Mouse (Mus musculus): ENCODE data around the gene Fam241b. TPM values are rescaled to one million over a fixed set of nuclear protein-coding genes. Genes with fewer than 3 reads are reported as not detected.

Fam241b gene
- total RNA-seq, 2 experiments from 2014 or later: not detected

DNA sequence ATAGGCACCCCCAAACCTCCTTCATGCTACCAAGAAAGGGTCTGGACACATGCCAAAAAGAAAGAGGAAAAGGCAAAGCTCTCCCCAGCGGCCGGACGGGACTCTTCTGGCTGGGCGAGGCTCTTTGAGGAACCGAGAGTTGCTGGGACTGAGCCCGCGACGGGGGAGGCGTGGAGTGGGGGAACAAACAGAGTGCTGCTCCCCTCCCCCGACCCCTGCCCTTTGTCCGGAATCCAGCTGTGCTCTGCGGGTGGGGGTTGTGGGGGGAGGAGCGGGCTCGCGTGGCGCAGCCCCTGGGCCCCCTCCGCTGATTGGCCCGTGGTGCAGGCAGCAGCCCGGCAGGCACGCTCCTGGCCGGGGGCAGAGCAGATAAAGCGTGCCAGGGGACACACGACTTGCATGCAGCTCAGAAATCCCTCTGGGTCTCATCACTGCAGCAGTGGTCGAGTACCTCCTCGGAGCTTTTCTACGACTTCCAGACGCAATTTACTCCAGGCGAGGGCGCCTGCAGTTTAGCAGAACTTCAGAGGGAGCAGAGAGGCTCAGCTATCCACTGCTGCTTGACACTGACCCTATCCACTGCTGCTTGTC lies 10.9 kb downstream of the Fam241b start, which contains the start of gene Neurog3:
Neurog3 (plus strand) TSS at position 400 of the 591 bp plus-strand sequence.
- peak; percentile 55 for ATAC-seq (replicated peaks; ENCODE audit: poor library complexity)

DNA sequence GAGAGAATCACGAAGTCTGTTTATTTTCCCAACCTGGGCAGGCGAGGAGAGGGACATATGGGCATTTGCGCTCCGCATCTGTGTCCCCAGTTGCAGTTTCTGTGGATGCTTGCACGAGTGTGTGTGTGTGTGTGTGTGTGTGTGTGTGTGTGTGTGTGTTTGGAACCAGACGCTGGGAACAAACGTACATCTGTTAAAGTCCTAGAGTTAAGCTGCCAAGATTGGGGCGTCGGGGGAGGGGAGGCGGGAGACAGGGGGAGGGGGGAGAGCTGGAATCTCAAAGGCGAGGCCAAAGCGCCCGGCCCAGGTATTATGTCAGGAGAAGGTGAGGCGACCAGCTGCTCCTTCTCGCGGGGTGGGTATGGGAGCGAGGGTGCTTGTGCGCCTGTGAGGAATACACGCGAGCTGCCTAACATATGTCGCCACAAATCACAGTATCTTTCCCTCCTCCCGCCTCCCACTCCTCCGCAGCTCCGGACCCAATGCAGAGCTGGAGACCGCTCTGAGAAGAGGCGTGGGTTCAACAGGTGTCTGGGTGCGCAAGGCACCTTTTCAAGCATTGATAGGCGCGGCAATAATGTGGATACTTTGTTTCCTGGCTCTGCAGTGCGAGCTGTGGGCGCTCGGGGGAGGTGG lies 15.3 kb downstream of the Fam241b start:
- no peak for ATAC-seq (replicated peaks; ENCODE audit: poor library complexity)

DNA sequence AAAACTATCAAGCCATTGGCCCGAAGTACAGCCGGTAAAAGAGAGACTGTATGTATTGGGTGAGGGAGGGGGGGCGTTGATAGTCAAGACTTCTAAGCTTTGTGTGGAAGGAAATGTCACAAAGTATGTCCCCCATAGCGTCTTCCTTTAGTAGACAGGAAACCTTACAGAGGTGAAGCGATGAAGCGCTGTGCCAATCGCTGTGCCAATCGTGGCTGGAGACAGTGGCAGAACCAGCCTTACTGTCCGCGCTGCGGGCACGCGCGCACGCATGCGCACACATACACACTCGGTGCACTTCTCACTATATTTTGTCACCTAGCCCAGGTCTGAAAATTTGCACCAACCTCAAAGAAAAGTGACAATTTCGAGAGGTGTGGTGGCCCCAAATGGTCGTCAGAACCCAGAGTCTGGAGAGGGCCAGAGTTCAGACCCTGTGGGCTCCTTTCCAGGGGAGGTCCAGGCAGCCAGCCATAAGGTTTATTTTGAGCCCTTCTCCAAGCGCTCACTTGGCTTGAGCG lies 15.9 kb downstream of the Fam241b start:
- no peak for ATAC-seq (replicated peaks; ENCODE audit: poor library complexity)

DNA sequence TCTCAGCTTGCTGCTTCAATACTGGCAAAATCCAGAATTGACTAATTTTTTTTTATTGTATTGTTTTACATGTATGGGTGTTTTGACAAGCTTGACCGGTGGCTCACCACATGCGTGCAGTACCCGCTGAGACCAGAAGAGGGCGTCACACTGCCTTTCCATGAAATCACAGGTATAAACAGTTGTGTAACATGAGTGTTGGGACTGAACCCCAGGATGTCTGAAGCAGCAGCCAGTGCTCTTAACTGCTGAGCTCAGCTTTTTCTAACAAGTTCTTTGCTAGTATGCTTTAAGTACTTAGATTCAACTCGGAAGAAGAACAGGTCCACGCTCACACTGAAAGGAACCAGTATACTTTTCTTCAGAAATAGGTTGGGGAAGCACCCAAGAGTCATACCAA lies 16.6 kb downstream of the Fam241b start:
- ATAC-seq (replicated peaks; ENCODE audit: poor library complexity): no peak

DNA sequence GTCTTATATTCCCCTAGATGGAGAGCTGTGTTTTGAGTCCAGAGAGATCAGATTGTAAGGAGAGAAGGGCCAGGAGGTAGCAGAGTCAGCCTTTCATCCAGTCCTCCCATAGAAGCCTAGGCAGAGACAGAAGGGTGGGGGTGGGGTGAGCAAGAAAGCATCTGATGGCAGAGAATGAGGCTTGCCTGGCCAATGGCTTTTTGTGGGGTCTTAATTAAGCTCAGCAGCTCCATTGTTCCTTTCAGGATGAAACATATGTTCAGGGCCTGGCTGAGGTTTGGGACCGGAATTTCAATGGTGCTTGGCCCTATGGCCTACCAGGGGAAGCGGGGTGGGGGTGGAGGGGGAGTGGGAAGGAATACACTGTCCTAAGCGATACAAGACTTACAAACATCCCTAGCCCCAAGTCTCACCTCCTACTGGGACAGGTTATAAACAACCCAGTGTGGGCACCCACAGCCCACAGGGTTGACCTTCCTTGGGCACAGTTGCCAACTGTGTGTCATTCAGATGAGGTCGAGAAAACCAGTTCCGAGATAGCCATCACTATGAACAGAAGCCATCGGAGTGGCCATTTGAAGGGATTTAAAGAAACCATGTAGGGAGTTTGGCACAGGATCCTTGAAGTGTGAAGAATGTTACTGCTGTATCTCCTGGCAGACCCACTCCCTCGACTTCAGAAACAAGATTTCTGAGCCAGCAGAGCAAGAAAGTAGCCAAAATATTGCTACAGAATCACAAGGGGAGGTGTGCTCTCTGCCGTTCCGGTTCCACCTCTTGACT lies 29.7 kb downstream of the Fam241b start:
- no peak for ATAC-seq (replicated peaks; ENCODE audit: poor library complexity)

DNA sequence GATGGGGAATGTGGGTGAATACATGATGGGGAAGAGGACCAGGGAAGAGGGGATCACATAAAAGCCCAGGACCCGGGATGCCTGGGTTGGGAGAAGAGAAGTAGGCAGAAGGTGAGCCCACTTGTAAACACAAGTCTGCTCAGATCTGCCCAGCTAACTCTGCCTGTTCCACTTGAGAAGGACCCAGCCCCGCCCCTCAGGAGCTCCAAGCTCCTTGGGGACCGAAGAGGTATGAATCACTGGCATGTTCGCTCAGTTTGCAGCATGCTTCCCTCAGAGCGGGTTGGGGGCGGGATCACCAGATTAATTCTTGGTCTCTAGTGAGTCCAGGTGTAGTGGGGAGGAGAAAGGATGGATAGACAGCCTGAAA lies 32.5 kb downstream of the Fam241b start:
- no peak for ATAC-seq (replicated peaks; ENCODE audit: poor library complexity)

DNA sequence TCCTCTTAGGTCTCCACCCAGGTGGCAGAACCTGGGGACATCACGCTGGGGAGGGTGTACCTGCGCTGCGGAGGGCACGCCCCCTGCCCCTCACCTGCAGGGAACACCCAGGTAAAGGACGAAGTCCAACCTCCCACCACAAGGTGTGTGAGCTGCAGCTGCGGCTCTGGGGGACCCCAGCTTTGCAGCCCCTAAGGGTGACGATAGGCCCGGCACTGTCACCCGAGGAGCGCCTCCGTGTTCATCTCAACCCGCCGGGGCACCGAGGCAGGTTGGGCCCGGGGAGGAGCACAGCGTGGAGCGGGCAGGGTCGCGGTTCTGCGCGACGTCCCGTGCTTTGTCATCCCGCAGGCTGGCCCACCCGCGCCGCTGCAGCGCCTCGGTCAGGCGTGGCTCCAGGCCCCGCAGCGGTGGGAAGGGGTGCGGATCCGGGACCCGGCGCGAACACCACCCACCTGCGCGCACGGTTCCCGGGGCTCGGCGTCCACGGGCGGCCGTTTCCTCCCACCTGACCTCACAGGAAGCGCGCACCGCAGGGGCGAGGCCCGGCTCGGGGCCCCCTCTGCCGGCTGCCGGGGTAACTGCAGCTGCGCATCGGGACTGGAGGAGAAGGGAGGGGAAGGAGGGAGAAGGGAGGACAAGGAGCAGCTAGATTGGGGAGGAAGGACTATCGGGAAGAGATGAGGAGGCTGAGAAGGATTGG lies 33.1 kb downstream of the Fam241b start:
- ATAC-seq (replicated peaks; ENCODE audit: poor library complexity): peak; percentile 95

DNA sequence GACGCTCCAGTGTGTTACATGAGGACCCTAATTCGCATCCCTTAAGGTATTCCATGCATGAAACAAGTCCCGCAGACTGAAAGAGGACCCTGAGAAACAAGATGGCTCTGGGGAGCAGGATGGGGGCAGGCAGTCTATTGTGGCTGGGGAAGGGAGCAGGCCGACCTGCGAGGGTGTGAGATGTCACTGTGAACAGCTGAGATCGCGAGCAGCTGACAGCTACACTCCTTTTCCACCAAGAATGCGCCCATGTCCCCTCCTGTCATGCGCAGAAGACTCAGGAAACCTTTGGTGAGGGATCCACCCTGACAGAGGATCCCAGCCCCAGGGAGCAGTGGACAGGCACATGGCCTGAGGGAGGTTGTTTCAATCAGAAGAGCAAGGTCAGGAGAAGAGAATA lies 36.7 kb downstream of the Fam241b start:
- ATAC-seq (replicated peaks; ENCODE audit: poor library complexity): no peak

DNA sequence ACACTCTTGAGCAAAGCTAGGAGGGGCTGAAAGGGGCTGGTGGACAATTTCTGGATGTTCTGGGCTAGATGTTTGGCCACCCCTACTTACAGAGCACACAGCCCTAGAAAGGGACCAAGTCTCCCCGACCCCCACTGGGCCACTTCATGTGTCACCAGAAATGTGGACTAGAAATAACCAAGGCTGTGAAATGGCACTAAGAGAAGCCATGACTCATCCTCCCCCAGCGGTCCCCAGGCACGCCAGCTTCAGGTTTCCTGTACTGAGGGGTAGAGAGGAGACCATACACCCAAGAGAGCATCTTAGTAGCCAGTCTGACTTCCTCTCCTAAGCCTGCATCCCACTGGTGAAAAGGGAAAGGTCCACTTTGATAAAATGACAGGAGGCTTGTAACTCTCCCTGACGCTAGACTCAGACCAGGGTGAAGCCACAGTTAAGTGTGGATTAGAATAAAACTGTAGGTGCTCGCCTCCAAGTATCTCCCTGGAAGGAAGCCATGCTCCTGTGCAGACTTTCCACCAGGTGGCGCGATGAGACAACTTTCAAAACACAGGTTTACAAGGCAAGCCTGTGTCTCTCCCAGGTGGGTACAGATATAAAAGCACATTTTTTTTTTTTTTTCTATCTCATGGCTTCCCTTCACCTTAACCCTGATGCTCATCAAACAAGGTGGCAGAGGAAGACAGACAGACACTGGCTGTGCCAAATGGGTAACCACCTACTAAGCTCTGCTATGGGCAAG lies 38.7 kb downstream of the Fam241b start:
- ATAC-seq (replicated peaks; ENCODE audit: poor library complexity): peak; percentile 51; the same call in 1 of the 2 replicates

DNA sequence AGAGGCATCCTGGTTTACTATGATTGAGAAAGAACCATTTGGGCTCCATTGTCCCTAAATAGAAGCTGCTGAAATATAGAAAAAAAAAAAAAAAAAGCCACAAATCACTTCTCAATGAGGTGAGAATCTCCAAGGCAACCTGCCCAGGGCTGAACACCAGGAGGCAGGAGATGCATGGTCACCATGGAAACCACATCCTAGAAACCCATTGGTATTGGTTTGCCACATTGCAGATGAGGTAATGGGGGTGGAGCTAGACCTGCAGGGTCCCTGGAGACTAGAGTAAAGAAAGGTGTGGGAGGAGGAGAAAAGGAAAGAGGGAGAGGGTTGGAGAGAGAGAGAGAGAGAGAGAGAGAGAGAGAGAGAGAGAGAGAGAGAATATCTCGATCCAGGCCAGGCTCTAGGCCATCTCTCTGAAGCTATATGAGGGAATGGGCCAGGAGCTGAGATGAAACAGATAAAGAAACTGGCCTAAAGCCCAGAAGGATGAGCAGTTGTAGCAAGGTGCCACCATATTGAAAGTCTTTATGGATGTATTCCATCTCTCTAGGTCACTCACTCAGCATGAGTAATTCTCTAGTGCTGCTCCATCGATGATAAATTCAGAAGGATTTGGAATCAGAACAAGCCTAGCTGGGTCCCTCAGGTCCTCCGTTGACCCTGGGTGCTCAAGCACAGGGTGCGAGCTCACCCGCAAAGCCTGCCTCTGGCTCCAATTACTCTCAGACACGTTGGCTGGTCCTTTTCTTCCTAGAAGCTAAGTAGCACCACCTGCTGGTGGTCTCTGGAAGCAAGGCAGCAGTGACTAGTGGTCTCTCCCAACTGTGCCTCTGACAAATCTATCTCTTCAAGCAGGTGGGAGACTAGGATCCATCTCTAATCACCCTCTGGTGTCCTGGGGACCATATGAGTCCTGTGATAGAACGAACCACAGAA lies 41.9 kb downstream of the Fam241b start:
- ATAC-seq (replicated peaks; ENCODE audit: poor library complexity): peak; percentile 83

DNA sequence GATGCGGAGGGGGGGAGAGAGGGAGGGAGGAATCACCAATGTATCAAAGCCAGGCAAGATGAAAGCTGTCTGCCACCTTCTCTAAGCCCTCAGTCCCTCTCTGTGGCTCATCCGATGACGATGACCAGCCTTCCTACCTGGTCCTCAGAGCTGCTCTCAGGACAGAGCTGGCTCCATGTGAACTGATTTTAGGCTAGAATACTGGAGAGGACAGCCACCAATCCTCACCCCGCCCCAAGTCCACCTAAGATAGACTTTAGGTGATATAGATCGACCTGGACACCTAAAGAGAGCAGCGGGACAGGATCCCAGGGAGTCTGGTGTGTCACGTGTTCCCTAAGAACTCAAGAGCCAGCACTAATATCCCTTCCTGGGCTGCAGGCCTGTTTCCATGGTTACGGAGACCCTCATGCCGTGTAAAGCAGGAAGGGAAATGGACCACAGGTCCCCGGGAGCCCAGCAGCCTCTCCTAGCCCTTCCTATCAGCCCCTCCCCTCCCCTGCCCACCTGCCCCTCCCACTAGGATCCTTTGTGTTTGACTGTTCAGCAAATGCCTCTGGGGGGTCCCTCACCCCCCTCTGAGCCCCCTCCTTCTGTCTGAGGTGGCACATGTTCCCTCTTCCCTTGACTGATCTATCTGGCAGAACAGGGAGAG lies 43.8 kb downstream of the Fam241b start:
- no peak for ATAC-seq (replicated peaks; ENCODE audit: poor library complexity)

DNA sequence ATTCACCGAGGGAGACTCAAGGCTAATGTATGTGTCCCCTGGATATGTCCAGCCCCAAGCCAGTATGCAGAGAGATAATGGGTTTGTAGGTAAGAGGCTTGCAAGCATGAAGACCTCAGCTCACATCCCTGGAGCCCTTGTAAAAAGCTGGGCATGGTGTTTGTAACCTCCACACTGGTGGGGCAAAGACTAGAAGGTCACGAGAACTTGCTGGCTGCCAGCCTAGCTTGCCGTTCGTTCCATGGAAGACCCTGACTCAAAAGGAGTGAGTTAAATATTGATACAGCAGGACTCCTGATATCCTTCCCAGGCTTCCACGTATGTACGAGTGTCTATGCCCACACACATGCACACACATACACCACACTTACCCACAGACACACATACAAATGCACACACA lies 49.3 kb downstream of the Fam241b start:
- no peak for ATAC-seq (replicated peaks; ENCODE audit: poor library complexity)

DNA sequence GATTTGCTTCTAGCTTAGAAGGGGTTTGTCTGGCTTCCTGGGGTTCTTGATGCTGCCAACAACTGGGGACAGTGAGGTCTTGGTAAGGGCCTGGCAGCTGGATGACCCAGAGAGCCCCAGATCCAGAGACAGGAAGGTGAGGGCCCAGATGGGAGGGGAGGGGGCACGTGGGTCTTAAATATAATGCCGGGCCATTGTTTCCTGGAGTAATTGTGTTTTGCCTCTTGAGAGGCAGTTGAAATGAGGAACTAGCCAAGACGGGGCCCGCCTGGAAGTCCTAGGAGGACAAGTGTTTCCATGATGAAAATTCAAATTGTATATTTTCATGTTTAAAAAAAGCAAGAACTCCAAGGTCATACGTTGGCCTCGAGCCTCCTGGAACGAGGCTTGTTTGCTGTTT lies 49.8 kb downstream of the Fam241b start:
- ATAC-seq (replicated peaks; ENCODE audit: poor library complexity): no peak

DNA sequence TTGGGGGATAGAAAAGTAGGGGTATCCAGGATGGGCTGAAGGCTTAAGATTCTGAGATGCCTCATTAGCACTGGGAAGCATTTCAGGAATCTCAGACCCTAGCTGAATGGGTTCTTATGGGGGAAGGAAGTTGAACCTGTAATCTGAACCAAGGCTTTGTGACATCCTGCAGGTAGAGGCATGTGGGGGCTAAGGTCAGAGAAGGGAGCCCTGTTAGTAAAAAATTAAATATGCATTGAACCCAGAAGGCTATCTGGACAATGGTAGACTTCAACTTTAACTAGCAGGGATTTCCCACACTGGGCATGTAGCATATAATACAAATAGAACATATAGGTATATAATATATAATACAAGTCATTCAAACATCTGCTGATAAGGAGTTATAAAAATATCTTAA lies 54.2 kb downstream of the Fam241b start:
- no peak for ATAC-seq (replicated peaks; ENCODE audit: poor library complexity)

DNA sequence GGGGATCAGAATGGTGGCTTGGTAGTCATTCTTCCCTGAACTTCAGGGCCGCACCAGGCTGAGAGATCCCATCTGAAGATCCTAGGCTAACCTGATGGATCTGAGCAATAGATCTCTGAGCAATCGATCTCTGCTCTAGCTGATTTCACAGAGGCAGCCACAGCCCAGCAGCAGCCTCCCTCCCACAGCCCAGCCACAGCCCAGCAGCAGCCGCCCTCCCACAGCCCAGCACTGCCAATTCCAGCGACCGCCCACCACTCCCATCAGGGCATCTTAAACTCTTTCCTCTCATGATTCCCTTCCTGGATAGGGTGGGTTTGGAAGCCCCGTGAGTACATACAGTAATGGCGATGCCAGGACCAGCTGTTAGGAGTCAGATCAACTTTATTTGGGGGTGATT lies 54.6 kb downstream of the Fam241b start:
- ATAC-seq (replicated peaks; ENCODE audit: poor library complexity): no peak

DNA sequence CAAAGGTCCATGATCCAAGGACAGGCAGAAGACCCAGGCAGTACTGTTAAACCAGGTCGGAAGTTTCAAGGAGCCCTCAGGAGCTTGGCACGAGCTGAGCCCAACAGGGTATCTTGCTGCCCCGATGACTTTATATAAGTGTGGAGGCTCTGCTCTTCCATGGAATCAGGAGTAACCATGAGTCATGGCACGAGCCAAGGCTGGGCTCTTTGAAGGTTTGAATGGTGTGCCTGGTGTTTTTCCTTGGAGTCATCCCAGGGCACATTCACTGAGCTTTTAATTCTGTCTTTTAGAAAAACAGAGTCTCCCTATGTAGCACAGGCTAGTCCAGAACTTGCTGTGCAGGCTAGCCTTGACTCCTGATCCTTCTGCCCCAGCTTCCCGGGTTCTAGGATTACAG lies 55.3 kb downstream of the Fam241b start:
- no peak for ATAC-seq (replicated peaks; ENCODE audit: poor library complexity)

DNA sequence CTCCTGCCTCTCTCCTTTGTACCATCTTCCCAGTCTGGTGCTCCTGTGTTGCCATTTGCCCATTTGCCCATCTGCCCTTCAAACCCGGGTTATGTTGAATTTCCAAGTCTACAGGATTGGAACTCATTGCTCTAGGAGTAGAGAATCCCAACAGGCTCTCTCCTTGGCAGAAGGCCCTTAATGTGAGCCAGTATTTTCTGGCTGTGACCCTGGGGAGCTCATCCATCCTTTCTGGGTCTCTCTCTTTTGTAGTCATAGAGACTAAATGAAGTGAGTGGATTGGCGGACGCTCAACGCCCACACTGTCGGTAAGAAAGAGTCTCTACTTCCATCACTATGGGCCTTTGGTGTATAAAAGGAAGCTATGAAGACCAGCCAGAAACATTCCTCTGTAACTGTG lies 56.9 kb downstream of the Fam241b start:
- ATAC-seq (replicated peaks; ENCODE audit: poor library complexity): no peak

DNA sequence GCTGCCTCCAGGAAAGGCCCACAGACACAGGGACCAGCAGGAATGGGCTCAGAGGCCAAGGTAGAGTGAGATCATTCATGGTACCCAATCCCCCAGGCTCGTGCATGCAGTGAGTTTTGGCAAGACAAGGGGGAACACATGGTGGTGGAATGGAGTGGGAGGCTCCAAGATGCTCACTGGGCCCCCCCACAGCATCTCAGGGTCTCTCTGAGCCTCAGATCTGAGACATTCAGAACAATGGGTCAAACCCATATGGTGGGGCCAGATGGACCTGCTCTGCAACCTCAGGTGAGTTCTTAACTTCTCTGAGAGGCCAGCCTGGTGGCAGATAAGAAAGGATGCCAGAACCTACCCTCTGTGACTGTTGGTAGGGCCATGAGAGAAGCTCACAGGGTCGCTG lies 57.7 kb downstream of the Fam241b start:
- ATAC-seq (replicated peaks; ENCODE audit: poor library complexity): no peak

Measured in megakaryocyte progenitor cell, adult 5-6 weeks (primary cell).